Mouse (Mus musculus) megakaryocyte, embryonic 14.5 days (primary cell): ENCODE measurements around the gene Tjp1.

Source experiments
- FLI1 ChIP-seq: IDR thresholded peaks from 2 replicates; pipeline ENCODE4 v1.6.1; 2012; ENCODE audit warnings: low read length, inconsistent platforms, mixed read lengths
- GATA1 ChIP-seq: IDR thresholded peaks from 3 replicates; pipeline ENCODE4 v1.6.1; 2012; ENCODE audit warnings: mixed read lengths, low read length, inconsistent platforms, borderline replicate concordance

DNA sequence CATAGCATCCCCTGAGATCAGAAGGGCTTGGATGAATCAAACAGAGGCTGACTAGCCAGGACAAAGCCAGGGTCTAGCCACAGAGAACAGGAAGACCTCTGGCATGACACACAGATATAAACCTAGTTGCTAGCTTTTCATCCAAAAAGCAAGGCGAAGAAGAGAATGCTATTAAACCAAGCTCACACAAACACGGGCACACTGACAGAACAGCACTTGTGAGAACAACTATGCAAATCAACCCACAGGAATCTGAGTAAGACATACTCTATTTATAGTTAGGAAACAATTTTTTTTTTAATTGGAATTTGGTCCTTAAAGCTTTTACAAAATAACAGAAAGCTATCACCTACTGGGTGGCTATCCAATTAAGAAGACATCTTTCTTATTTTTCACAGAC lies 212.4 kb downstream of the Tjp1 start:
- TF ChIP-seq GATA1 (no peak), FLI1 (no peak)
